Mouse (Mus musculus): Measurements from ENCODE around the gene Med4. TPM values are rescaled to one million over a fixed set of nuclear protein-coding genes. Genes with fewer than 3 reads are reported as not detected.

The Med4 gene
- total RNA-seq, 2 experiments from 2014 or later, result 53.8 to 85.5 TPM

DNA sequence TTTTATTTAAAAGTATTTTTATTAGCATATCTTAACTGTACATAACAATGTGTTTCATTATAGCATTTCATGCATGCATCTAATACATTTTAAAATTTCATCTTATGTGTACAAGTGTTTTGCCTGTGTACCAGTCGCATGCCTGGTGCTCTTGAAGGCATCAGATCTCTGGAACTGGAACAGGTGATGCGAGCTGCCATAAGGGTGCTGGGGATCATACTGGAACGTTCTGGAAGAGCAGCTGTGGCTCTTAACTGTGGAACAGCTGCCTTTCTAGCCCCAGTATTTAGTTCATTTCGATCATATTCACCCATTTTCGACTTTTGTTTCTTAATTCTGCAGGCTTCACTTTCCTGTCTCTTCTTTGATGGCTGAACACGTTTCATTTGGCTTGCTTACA lies 41.3 kb downstream of the Med4 start:
- no peak for ATAC-seq (replicated peaks; ENCODE audit: low FRiP score, low TSS enrichment, poor library complexity, severe bottlenecking)

DNA sequence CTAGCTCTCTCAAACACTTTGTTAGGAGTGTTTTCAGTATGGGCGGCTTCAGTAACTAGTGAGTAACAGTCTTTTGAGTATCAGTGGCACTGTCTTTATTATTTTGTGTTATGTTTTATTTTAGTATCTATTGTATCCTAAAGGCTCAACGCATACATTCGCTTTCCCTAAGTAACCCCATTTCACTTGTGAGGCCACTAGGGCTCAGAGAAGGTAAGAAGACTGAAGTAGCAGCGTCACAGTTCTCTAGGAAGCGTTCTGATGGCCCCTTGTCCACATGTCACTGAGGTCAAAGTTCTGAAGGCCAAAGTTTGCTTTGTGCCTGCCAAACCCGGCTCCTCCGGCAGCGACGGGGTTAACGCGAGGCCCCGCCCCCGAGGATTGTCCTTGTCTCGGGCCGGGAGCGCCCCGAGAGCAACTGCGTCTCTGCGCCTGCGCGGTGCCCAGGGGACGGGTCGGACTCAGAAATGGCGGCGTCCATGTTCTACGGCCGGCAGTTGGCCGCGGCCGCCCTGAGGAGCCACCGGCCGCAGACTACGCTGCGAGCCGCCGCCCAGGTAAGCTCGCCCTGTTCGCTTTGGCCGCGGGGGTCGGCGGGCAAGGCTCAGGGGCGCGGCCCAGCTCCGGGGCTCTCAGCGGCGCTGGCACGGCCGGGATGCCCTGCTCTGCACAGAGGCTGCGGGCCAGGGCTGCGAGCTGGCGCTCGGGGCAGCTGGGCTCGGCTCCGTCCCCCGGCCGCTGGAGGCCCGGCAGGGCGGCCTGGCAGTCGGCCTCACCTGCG lies 42.7 kb downstream of the Med4 start:
- peak; percentile 92 for ATAC-seq (replicated peaks; ENCODE audit: low FRiP score, low TSS enrichment, poor library complexity, severe bottlenecking)

DNA sequence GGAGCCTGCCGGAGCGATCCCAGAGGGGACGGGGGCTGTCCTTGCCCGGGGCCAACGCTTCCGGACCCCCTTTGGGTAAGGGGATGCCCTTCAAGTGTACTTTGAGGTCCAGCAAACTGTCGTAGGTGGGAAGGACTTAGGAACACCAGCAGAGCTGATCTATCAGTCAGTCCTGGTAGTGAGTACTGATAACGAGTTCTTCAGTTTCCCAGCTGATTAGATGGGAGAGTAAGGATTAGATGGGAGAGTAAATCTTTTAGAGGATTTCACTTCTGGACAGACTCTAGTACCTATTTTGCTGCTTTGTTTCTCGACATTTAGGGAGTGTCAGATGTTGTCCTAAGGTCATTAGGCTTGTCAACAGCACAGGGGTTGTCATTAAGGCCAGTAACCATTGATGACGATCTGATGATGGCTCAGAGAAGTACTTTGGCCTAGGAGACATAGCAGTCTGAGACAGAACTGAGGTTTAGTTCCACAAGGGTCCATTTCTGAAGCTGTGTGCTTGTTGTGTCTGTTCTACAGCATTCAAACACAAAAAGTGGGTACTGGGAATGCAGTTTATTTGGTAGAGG lies 43.4 kb downstream of the Med4 start:
- no peak; the same call in 1 of the 2 replicates for ATAC-seq (replicated peaks; ENCODE audit: low FRiP score, low TSS enrichment, poor library complexity, severe bottlenecking)

Other genes with a start within 250 kb of the Med4 start
- 48.3 and 62.1 TPM in 2 replicates for gene Rb1, start 184.2 kb upstream of the Med4 start, total RNA-seq (2014; fragmentation: Nextera tagmentation)
- 28.6 and 29.6 TPM in 2 replicates for gene Rb1, start 184.2 kb upstream of the Med4 start, total RNA-seq (2017)
- 241 and 252 TPM in 2 replicates for gene Itm2b, start 124.7 kb upstream of the Med4 start, total RNA-seq (2014; fragmentation: Nextera tagmentation)
- 431 and 507 TPM in 2 replicates for gene Itm2b, start 124.7 kb upstream of the Med4 start, total RNA-seq (2017)
- gene Sucla2, start 15.3 kb downstream of the Med4 start, total RNA-seq (2014; fragmentation: Nextera tagmentation), result 54.4 and 65.8 TPM in 2 replicates
- 155 and 159 TPM in 2 replicates for gene Sucla2, start 15.3 kb downstream of the Med4 start, total RNA-seq (2017)
- gene Nudt15, start 38.2 kb downstream of the Med4 start, total RNA-seq (2014; fragmentation: Nextera tagmentation), result 4.5 and 8.7 TPM in 2 replicates
- 6.7 and 7.7 TPM in 2 replicates for gene Nudt15, start 38.2 kb downstream of the Med4 start, total RNA-seq (2017)
- gene Gm21750, start 151.2 kb downstream of the Med4 start, total RNA-seq (2014; fragmentation: Nextera tagmentation), result 0.96 TPM in 1 of 2 replicates, not detected in the other
- not detected in 2 replicates for gene Gm21750, start 151.2 kb downstream of the Med4 start, total RNA-seq (2017)